ENCODE assay signal across 13 mouse cellular contexts in genomic region chr14:121064726-121065125, GRCm38 (mm10).
"Had no signal": no experiment of that assay in that cellular context is flagged by ENCODE, and none has a peak within 500 bp of the region (broad histone marks: within the 10 kb centered on the region; RNA-seq: fewer than 3 reads in every experiment).

No protein-coding gene starts in this region.

- H3K27ac ChIP-seq: limb, embryonic 15.5 days; liver, embryonic 12.5 days; midbrain, embryonic 10.5 days; neural tube, embryonic 13.5 days; stomach, embryonic 15.5 days had no signal

- DNase-seq: kidney, postnatal 14 days; lung, embryonic 14.5 days; lung, postnatal 10 days; lung, postnatal 4 days; midbrain, embryonic 14.5 days; right cerebral cortex, postnatal 14 days; thymus, adult 2 months; thymus, postnatal 25 days had no signal

- H3K9me3 ChIP-seq: limb, embryonic 15.5 days; liver, embryonic 12.5 days; neural tube, embryonic 13.5 days; stomach, embryonic 15.5 days had no signal

- H3K9ac ChIP-seq: limb, embryonic 15.5 days; liver, embryonic 12.5 days; lung, embryonic 14.5 days; neural tube, embryonic 13.5 days; stomach, embryonic 15.5 days had no signal

- H3K27me3 ChIP-seq: limb, embryonic 15.5 days; liver, embryonic 12.5 days; neural tube, embryonic 13.5 days; stomach, embryonic 15.5 days had no signal

- ATAC-seq: liver, embryonic 12.5 days had no signal

- H3K4me2 ChIP-seq: limb, embryonic 15.5 days; liver, embryonic 12.5 days; lung, embryonic 14.5 days; neural tube, embryonic 13.5 days; stomach, embryonic 15.5 days had no signal

- H3K4me3 ChIP-seq: limb, embryonic 15.5 days; liver, embryonic 12.5 days; midbrain, embryonic 10.5 days; neural tube, embryonic 13.5 days; stomach, embryonic 15.5 days had no signal

- H3K36me3 ChIP-seq: neural tube, embryonic 13.5 days; stomach, embryonic 15.5 days had no signal
